Mouse (Mus musculus): ENCODE measurements around the gene Itpr2. TPM values are rescaled to one million over a fixed set of nuclear protein-coding genes. Genes with fewer than 3 reads are reported as not detected.

Gene Itpr2
- total RNA-seq, 2 experiments from 2014 or later: 23.3 to 31.0 TPM

GRCm38 (mm10) chr6:146513384-146513783 is 11.4 kb upstream of the Itpr2 start:
- intact Hi-C loops (cut with DNase I): no loop called here
- no peak for DNase-seq

GRCm38 (mm10) chr6:146511511-146511910 is 9.5 kb upstream of the Itpr2 start:
- intact Hi-C loops (cut with DNase I): no loop called here
- DNase-seq: no peak

- intact Hi-C loops (cut with DNase I): no loop called here
- DNase-seq: no peak
Measured at GRCm38 (mm10) chr6:146509891-146510290, 7.9 kb upstream of the Itpr2 start.

GRCm38 (mm10) chr6:146504459-146504858 is 2.4 kb upstream of the Itpr2 start:
- DNase-seq: no peak
- intact Hi-C loops (cut with DNase I): loop anchor here (5.0 kb wide), 2 partner anchors 72 to 138 kb away; partner anchors contain the start of genes Med21 and Tm7sf3

GRCm38 (mm10) chr6:146502856-146503255 is 833 bp upstream of the Itpr2 start:
- no peak for DNase-seq
- intact Hi-C loops (cut with DNase I): loop anchor here (1.0 to 5.0 kb wide), 5 partner anchors 42 to 139 kb away; partner anchors contain the start of genes Fgfr1op2, Ints13, Med21 and Tm7sf3

- DNase-seq: peak; percentile 73 to 81
- intact Hi-C loops (cut with DNase I): loop anchor here (5.0 kb wide), 2 partner anchors 69 to 141 kb away; partner anchors contain the start of genes Med21 and Tm7sf3
Measured at GRCm38 (mm10) chr6:146501316-146501865, 632 bp downstream of the Itpr2 start.

- intact Hi-C loops (cut with DNase I): loop anchor here (5.0 kb wide), 2 partner anchors 68 to 142 kb away; partner anchors contain the start of genes Med21 and Tm7sf3
- peak; percentile 28 to 29 for DNase-seq
Measured at GRCm38 (mm10) chr6:146500771-146501170, 1.3 kb downstream of the Itpr2 start.

GRCm38 (mm10) chr6:146500206-146500605 is 1.8 kb downstream of the Itpr2 start:
- intact Hi-C loops (cut with DNase I): loop anchor here (5.0 kb wide), 2 partner anchors 68 to 142 kb away; partner anchors contain the start of genes Med21 and Tm7sf3
- DNase-seq: no peak

- intact Hi-C loops (cut with DNase I): no loop called here
- DNase-seq: no peak
Measured at GRCm38 (mm10) chr6:146499566-146499965, 2.5 kb downstream of the Itpr2 start.

- intact Hi-C loops (cut with DNase I): no loop called here
- no peak for DNase-seq
Measured at GRCm38 (mm10) chr6:146498416-146498815, 3.6 kb downstream of the Itpr2 start.

- intact Hi-C loops (cut with DNase I): no loop called here
- no peak for DNase-seq
Measured at GRCm38 (mm10) chr6:146497866-146498265, 4.2 kb downstream of the Itpr2 start.

GRCm38 (mm10) chr6:146497435-146497834 is 4.6 kb downstream of the Itpr2 start:
- no peak for DNase-seq
- intact Hi-C loops (cut with DNase I): no loop called here

GRCm38 (mm10) chr6:146491680-146492079 is 10.3 kb downstream of the Itpr2 start:
- intact Hi-C loops (cut with DNase I): no loop called here
- no peak for DNase-seq

GRCm38 (mm10) chr6:146490416-146490960 is 11.5 kb downstream of the Itpr2 start:
- intact Hi-C loops (cut with DNase I): no loop called here

GRCm38 (mm10) chr6:146489841-146490240 is 12.2 kb downstream of the Itpr2 start:
- DNase-seq: no peak
- intact Hi-C loops (cut with DNase I): no loop called here

More at GRCm38 (mm10) chr6:146490416-146490960, 11.5 kb downstream of the Itpr2 start:
- DNase-seq: no peak

GRCm38 (mm10) chr6:146488749-146489148 is 13.3 kb downstream of the Itpr2 start:
- DNase-seq: no peak
- intact Hi-C loops (cut with DNase I): no loop called here

GRCm38 (mm10) chr6:146487079-146487478 is 14.9 kb downstream of the Itpr2 start:
- intact Hi-C loops (cut with DNase I): no loop called here
- no peak for DNase-seq

GRCm38 (mm10) chr6:146486073-146486472 is 15.9 kb downstream of the Itpr2 start:
- intact Hi-C loops (cut with DNase I): no loop called here
- no peak for DNase-seq

- DNase-seq: peak in 1 of 2 experiments; percentile 12
- intact Hi-C loops (cut with DNase I): no loop called here
Measured at GRCm38 (mm10) chr6:146481441-146481840, 20.6 kb downstream of the Itpr2 start.

GRCm38 (mm10) chr6:146480925-146481324 is 21.1 kb downstream of the Itpr2 start:
- DNase-seq: no peak
- intact Hi-C loops (cut with DNase I): no loop called here

GRCm38 (mm10) chr6:146478888-146479683 is 22.9 kb downstream of the Itpr2 start:
- intact Hi-C loops (cut with DNase I): no loop called here

More at GRCm38 (mm10) chr6:146478888-146479683, 22.9 kb downstream of the Itpr2 start:
- DNase-seq: no peak
